Comparison of ENCODE assay signal across 24 mouse cellular contexts in the genomic region with DNA sequence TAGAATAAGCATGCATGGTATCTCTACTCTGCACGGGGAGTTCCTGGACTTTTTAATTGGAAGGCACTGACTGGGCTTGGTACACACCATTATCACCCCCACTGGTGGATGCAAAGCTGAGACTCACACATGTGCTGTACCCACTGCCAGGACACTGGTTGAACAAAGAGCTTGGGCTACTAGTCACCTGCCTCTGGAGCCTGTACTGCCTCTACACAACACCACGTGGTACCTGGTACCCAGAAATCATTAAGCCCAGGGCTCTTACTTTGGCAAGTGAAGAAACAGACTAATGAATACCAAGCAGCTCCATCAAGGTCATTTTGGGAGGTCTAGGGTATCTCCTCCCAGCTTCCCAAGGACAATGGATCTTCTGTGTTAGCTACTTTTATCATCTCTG. TPM values are rescaled to one million over a fixed set of nuclear protein-coding genes. Genes with fewer than 3 reads are reported as not detected.
A peak's percentile ranks its signal among the peaks of the same experiment; 100 is the strongest.
DNase-seq lines count a peak whose midpoint lies in the region; ATAC-seq and TF ChIP-seq lines count a peak whose summit lies in the region.
"Had no signal": no experiment of that assay in that cellular context is flagged by ENCODE, and none has a peak within 500 bp of the region (broad histone marks: within the 10 kb centered on the region; RNA-seq: fewer than 3 reads in every experiment).

No protein-coding gene starts in this region.

- no peaks in the 10 kb centered on the region for H3K27me3 ChIP-seq in forebrain, embryonic 11.5 days (ENCODE audit: control insufficient read depth, insufficient read depth, low read length)
- no peaks in the 10 kb centered on the region for H3K27me3 ChIP-seq in forebrain, embryonic 10.5 days (ENCODE audit: poor library complexity, severe bottlenecking)
- H3K27me3 ChIP-seq in testis, adult 2 months (ENCODE audit: control insufficient read depth, insufficient read depth, low read length), result no peaks in the 10 kb centered on the region
- no peaks in the 10 kb centered on the region for H3K27me3 ChIP-seq in hindbrain, postnatal 0 days (ENCODE audit: insufficient read depth, low read length)
- H3K27me3 ChIP-seq: intestine, embryonic 15.5 days; midbrain, embryonic 12.5 days had no signal

- 60% methylated on average over 2 of the region's 2 CpGs for WGBS in forebrain, embryonic 11.5 days
- WGBS in forebrain, embryonic 10.5 days, result 77% methylated on average over 2 of the region's 2 CpGs
- 38% methylated on average over 2 of the region's 2 CpGs for WGBS in hindbrain, postnatal 0 days

- 0 out of 2 replicates have a peak, but pooled peaks have one; percentile 16 for ATAC-seq in forebrain, embryonic 11.5 days (replicated peaks; ENCODE audit: low FRiP score)
- ATAC-seq in hindbrain, postnatal 0 days, result 0 out of 2 replicates have a peak, but pooled peaks have one; percentile 16
- ATAC-seq in megakaryocyte, adult 5-6 weeks (ENCODE audit: poor library complexity, severe bottlenecking), result no peak
- ATAC-seq: CD4-positive, CD25-positive, alpha-beta regulatory T cell, adult 4 months had no signal

- DNase-seq in forebrain, embryonic 11.5 days (ENCODE audit: low spot score), result no peak
- no peak for DNase-seq in forebrain, embryonic 10.5 days (ENCODE audit: extremely low spot score, low spot score)
- DNase-seq in testis, postnatal 10 days (ENCODE audit: low spot score), result no peak
- no peak for DNase-seq in hindbrain, postnatal 0 days (ENCODE audit: low spot score)
- DNase-seq in cerebellum, adult 11 months, result no peak
- DNase-seq in cerebellum, adult 9-10 months, result no peak
- DNase-seq: adrenal gland, postnatal 10 days; gastrocnemius, postnatal 14 days; lung, adult 2 months; lung, postnatal 36 days; thymus, adult 18-20 months had no signal

- H3K4me2 ChIP-seq in forebrain, embryonic 11.5 days (ENCODE audit: low read depth, low read length, severe bottlenecking), result no peak overlapping the region
- H3K4me2 ChIP-seq in hindbrain, postnatal 0 days (ENCODE audit: low read depth, low read length), result no peak overlapping the region
- H3K4me2 ChIP-seq: intestine, embryonic 15.5 days; liver, embryonic 11.5 days; midbrain, embryonic 12.5 days had no signal

- H3K27ac ChIP-seq in forebrain, embryonic 11.5 days (ENCODE audit: low read depth, low read length), result no peak overlapping the region
- H3K27ac ChIP-seq in forebrain, embryonic 10.5 days, result no peak overlapping the region
- peak overlapping the region; percentile 49 for H3K27ac ChIP-seq in testis, adult 2 months (ENCODE audit: control insufficient read depth, insufficient read depth, low read depth, low read length)
- H3K27ac ChIP-seq in hindbrain, postnatal 0 days, result peak overlapping the region; percentile 60
- H3K27ac ChIP-seq: intestine, embryonic 15.5 days; kidney, postnatal 0 days; limb, embryonic 10.5 days had no signal

- H3K4me3 ChIP-seq in forebrain, embryonic 11.5 days (ENCODE audit: low read depth, low read length), result no peak overlapping the region
- no peak overlapping the region for H3K4me3 ChIP-seq in forebrain, embryonic 10.5 days
- H3K4me3 ChIP-seq in testis, adult 2 months (ENCODE audit: control insufficient read depth, low read depth, low read length), result no peak overlapping the region
- no peak overlapping the region for H3K4me3 ChIP-seq in hindbrain, postnatal 0 days (ENCODE audit: low read length)
- H3K4me3 ChIP-seq: intestine, embryonic 15.5 days; layer of hippocampus, adult 2 months; limb, embryonic 10.5 days; midbrain, embryonic 12.5 days had no signal

- no peak for TF ChIP-seq CTCF in testis, adult 2 months (IDR thresholded peaks at IDR 0.05; ENCODE audit: control insufficient read depth, insufficient read depth, insufficient replicate concordance, low read depth, low read length)
- TF ChIP-seq CTCF in hindbrain, postnatal 0 days (IDR thresholded peaks at IDR 0.05; ENCODE audit: low read depth), result no peak

- no peaks in the 10 kb centered on the region for H3K36me3 ChIP-seq in forebrain, embryonic 11.5 days (ENCODE audit: control insufficient read depth, insufficient read depth, low read length)
- no peaks in the 10 kb centered on the region for H3K36me3 ChIP-seq in forebrain, embryonic 10.5 days (replicated peaks)
- H3K36me3 ChIP-seq in testis, adult 2 months (ENCODE audit: control insufficient read depth, insufficient read depth, low read length), result no peaks in the 10 kb centered on the region
- H3K36me3 ChIP-seq in hindbrain, postnatal 0 days (ENCODE audit: insufficient read depth, low read length), result no peaks in the 10 kb centered on the region
- H3K36me3 ChIP-seq: intestine, embryonic 15.5 days; limb, embryonic 10.5 days; midbrain, embryonic 12.5 days had no signal

- H3K9me3 ChIP-seq in forebrain, embryonic 11.5 days (ENCODE audit: control insufficient read depth, low read length), result no peaks in the 10 kb centered on the region
- no peaks in the 10 kb centered on the region for H3K9me3 ChIP-seq in forebrain, embryonic 10.5 days
- no peaks in the 10 kb centered on the region for H3K9me3 ChIP-seq in hindbrain, postnatal 0 days (ENCODE audit: low read length)
- H3K9me3 ChIP-seq: intestine, embryonic 15.5 days; limb, embryonic 10.5 days; midbrain, embryonic 12.5 days had no signal

- H3K9ac ChIP-seq in forebrain, embryonic 11.5 days (ENCODE audit: low read length), result no peak overlapping the region
- H3K9ac ChIP-seq in hindbrain, postnatal 0 days (replicated peaks; ENCODE audit: low read length), result no peak overlapping the region
- H3K9ac ChIP-seq: intestine, embryonic 15.5 days; midbrain, embryonic 12.5 days had no signal

- TF ChIP-seq POLR2A in testis, adult 2 months (IDR thresholded peaks at IDR 0.05; ENCODE audit: control insufficient read depth, low read depth, low read length), result no peak

- H3K4me1 ChIP-seq in forebrain, embryonic 11.5 days (replicated peaks; ENCODE audit: control insufficient read depth, insufficient read depth, low read length), result peaks cover 2% of the 10 kb centered on the region; the same call in 1 of the 2 replicates
- H3K4me1 ChIP-seq in forebrain, embryonic 10.5 days, result peaks cover 19% of the 10 kb centered on the region
- no peaks in the 10 kb centered on the region for H3K4me1 ChIP-seq in testis, adult 2 months (ENCODE audit: control insufficient read depth, insufficient read depth, low read length)
- peaks cover 5% of the 10 kb centered on the region; the same call in 1 of the 2 replicates for H3K4me1 ChIP-seq in hindbrain, postnatal 0 days (ENCODE audit: insufficient read depth, low read length)
- H3K4me1 ChIP-seq: intestine, embryonic 15.5 days had no signal

RNA-seq across cellular contexts. Expression of a gene that starts 15.4 kb away (rescaled TPM):
- polyA plus RNA-seq in forebrain, embryonic 11.5 days (2014; fragmentation: Nextera tagmentation; extraction: Ambion mirVana), result not detected in 2 replicates
- polyA plus RNA-seq in forebrain, embryonic 10.5 days (2016; fragmentation: Nextera tagmentation; extraction: Ambion mirVana), result not detected in 2 replicates
- polyA plus RNA-seq in testis, adult 2 months (2012; rRNA removed), result 22.3 and 23.8 TPM in 2 replicates
- total RNA-seq in hindbrain, postnatal 0 days (2014; rRNA removed), result 0.78 TPM in 1 of 2 replicates, not detected in the other
- 3.6 and 5.2 TPM in 2 replicates for polyA plus RNA-seq in hindbrain, postnatal 0 days (2015; fragmentation: Nextera tagmentation; extraction: Ambion mirVana)
- total RNA-seq in megakaryocyte, adult 5-6 weeks (2015), result 0.41 and 0.42 TPM in 2 replicates
- total RNA-seq in megakaryocyte, adult 5-6 weeks (2017), result not detected in 2 replicates
- total RNA-seq: adrenal gland, postnatal 10 days; gastrocnemius, postnatal 14 days; heart, adult 8-10 months; layer of hippocampus, adult 2 months; neutrophil, adult 5-6 weeks had no signal
- polyA plus RNA-seq: frontal cortex, adult 2 months; heart, postnatal 0 days; intestine, embryonic 15.5 days; kidney, postnatal 0 days; limb, embryonic 10.5 days; liver, embryonic 11.5 days; lung, adult 2 months; midbrain, embryonic 12.5 days had no signal

Comparison
In these comparisons a context has a peak if more than half of its experiments do, and no peak if none do; other contexts are left out.
1. H3K27ac ChIP-seq: peak in testis, adult 2 months (single experiment) and hindbrain, postnatal 0 days (single experiment); none in forebrain, embryonic 11.5 days (single experiment) and forebrain, embryonic 10.5 days (single experiment).